Mouse (Mus musculus) mature B cell (primary cell): Measurements from ENCODE around the gene Zfp748.

Experiments
- in situ Hi-C: fragments of 300-500 bp; cut with MboI; formaldehyde crosslinking; loops from 2 replicates; pipeline ENCODE4 v1.14.3; 2019

The Zfp748 gene

GRCm38 (mm10) chr13:67553730-67554129 lies at the start of gene Zfp748:
Gene Zfp748, minus strand, starts transcription at chr13:67553830.
- in situ Hi-C loops: no loop called here

- in situ Hi-C loops: no loop called here
Observed at GRCm38 (mm10) chr13:67572591-67573189, 19.1 kb upstream of the Zfp748 start.

GRCm38 (mm10) chr13:67552505-67553346 lies 904 bp downstream of the Zfp748 start:
- in situ Hi-C loops: no loop called here

- in situ Hi-C loops: no loop called here
Observed at GRCm38 (mm10) chr13:67545941-67546340, 7.7 kb downstream of the Zfp748 start.

- in situ Hi-C loops: no loop called here
Observed at GRCm38 (mm10) chr13:67527049-67527730, 26.4 kb downstream of the Zfp748 start.

- in situ Hi-C loops: no loop called here
Observed at GRCm38 (mm10) chr13:67525753-67526410, 27.7 kb downstream of the Zfp748 start, which contains the start of the genes Gm26965 and Zfp87. Gene Gm26965, minus strand, starts transcription at chr13:67526151. Gene Zfp87, minus strand, starts transcription at chr13:67526177.

GRCm38 (mm10) chr13:67500908-67501307 lies 52.7 kb downstream of the Zfp748 start:
- in situ Hi-C loops: no loop called here

- in situ Hi-C loops: no loop called here
Observed at GRCm38 (mm10) chr13:67500084-67500719, 53.4 kb downstream of the Zfp748 start, which contains the start of gene Zfp58. Gene Zfp58, minus strand, starts transcription at chr13:67500555.

- in situ Hi-C loops: no loop called here
Observed at GRCm38 (mm10) chr13:67495631-67496030, 58.0 kb downstream of the Zfp748 start.
